Mouse (Mus musculus) erythroblast, embryonic 14.5 days (primary cell): ENCODE measurements around the gene Fbxw4. TPM values are rescaled to one million over a fixed set of nuclear protein-coding genes. Genes with fewer than 3 reads are reported as not detected.

ENCODE experiments used
- H3K27me3 ChIP-seq: 2 replicates; pipeline ENCODE4 v1.6.1; 2012; ENCODE audit warnings: inconsistent platforms; ENCODE audit not compliant: control insufficient read depth
- H3K36me3 ChIP-seq: 2 replicates; pipeline ENCODE4 v1.6.1; 2012; ENCODE audit warnings: mild to moderate bottlenecking, inconsistent platforms; ENCODE audit not compliant: control insufficient read depth
- H3K4me1 ChIP-seq: 2 replicates; pipeline ENCODE4 v1.6.1; 2012; ENCODE audit warnings: inconsistent platforms; ENCODE audit not compliant: control insufficient read depth
- H3K4me3 ChIP-seq: replicated peaks from 2 replicates; pipeline ENCODE3; 2012; ENCODE audit warnings: moderate library complexity, mild to moderate bottlenecking, inconsistent platforms
- H3K9me3 ChIP-seq: 2 replicates; pipeline ENCODE4 v1.6.1; 2012; ENCODE audit warnings: low read length, inconsistent platforms, mixed read lengths; ENCODE audit not compliant: control insufficient read depth
- GATA1 ChIP-seq: IDR thresholded peaks from 2 replicates; pipeline ENCODE4 v1.6.1; 2012; ENCODE audit warnings: low read length, inconsistent platforms, mixed read lengths
- TAL1 ChIP-seq: IDR thresholded peaks from 3 replicates; pipeline ENCODE4 v1.6.1; 2012; ENCODE audit warnings: low read length, inconsistent platforms, mixed read lengths
- polyA plus RNA-seq: library from polyadenylated mRNA; stranded (reverse); fragments of >175 nt; gene quantifications from 2 replicates; pipeline ENCODE4 v1.2.3, GENCODE M21; 2012

The Fbxw4 gene
- polyA plus RNA-seq = 8.5 and 10.9 TPM in 2 replicates

DNA sequence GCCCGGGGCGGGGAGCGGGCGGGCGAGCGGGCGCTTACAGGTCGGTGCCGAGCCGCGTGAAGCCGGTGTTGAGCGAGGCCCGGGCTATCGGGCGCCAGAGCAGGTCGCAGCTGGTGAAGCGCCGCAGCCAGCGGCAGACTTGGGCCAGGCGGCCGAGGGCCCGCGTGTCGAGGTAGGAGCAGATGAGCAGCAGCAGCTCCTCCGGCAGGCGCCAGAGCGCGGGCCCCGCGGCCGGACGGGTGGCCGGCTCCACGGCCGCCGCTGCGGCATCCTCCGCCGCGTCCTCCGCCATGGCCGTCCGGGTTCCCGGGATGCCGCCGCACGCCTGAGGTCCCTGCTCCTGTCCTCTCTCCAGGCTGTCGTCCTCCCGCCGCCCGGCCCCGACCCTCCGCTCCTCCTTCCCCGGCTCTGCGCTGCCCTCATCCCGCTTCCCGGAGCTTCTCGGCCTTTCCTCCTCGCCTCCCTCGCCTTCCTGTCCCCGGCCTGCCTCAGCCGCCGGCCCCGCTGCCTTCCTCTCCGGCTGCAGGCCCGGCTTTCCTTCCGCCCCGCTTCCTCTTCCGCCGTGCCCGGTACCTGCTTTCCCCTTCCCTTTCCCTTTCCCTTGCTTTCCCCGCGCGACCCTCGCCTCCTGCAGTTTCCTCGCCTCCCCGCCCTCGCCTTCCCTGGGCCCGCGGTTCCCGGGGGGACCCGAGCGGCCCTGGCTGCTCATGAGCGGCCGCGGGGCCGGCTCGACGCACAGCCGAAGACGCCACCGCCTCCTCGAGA is at the start of gene Fbxw4:
Gene Fbxw4 (minus strand): TSS at position 575 of the 765 bp plus-strand sequence.
- H3K9me3 ChIP-seq = no peaks in the 10 kb centered on the region
- peak within 1 kb of the TSS; percentile 99 for H3K4me3 ChIP-seq
- H3K36me3 ChIP-seq = peaks cover 17% of the 10 kb centered on the region
- no peaks in the 10 kb centered on the region for H3K27me3 ChIP-seq
- H3K4me1 ChIP-seq = peaks cover 45% of the 10 kb centered on the region
- TF ChIP-seq TAL1 = no peak
- TF ChIP-seq GATA1 = no peak

GRCm38 (mm10) chr19:45708704-45709103 is 48.6 kb upstream of the Fbxw4 start:
- Histone ChIP-seq H3K27me3 (peaks cover 7% of the 10 kb centered on the region), H3K9me3 (no peaks in the 10 kb centered on the region), H3K4me3 (no peak overlapping the region), H3K36me3 (no peaks in the 10 kb centered on the region), H3K4me1 (peaks cover 2% of the 10 kb centered on the region; the same call in 1 of the 2 replicates)
- TF ChIP-seq TAL1 (no peak), GATA1 (no peak)

DNA sequence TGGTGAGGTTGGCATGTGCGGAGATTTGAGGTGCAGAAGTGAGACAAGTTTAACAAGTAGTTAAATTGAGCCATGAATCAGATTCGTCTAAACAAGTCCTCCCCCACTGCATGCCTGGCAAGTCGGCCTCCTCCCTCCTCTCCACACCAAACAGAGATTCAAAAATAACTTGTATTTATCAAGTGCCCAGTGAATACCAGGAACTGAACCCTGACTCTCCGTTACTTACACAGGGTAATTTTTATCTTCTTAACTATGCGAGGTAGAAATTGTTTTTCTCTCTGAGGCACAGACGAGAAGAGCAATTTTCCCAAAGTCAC is 36.1 kb upstream of the Fbxw4 start:
- H3K4me1 ChIP-seq = no peaks in the 10 kb centered on the region; the same call in 1 of the 2 replicates
- no peak for TF ChIP-seq TAL1
- no peak for TF ChIP-seq GATA1
- H3K9me3 ChIP-seq = peaks cover 2% of the 10 kb centered on the region; the same call in 1 of the 2 replicates
- H3K36me3 ChIP-seq = no peaks in the 10 kb centered on the region
- no peak overlapping the region for H3K4me3 ChIP-seq
- peaks cover 29% of the 10 kb centered on the region for H3K27me3 ChIP-seq

- Histone ChIP-seq H3K4me3 (no peak overlapping the region), H3K27me3 (peaks cover 29% of the 10 kb centered on the region), H3K36me3 (no peaks in the 10 kb centered on the region), H3K9me3 (peaks cover 2% of the 10 kb centered on the region; the same call in 1 of the 2 replicates), H3K4me1 (no peaks in the 10 kb centered on the region; the same call in 1 of the 2 replicates)
- TF ChIP-seq TAL1 (no peak), GATA1 (no peak)
Measured at GRCm38 (mm10) chr19:45695496-45696280, 35.6 kb upstream of the Fbxw4 start.

- Histone ChIP-seq H3K27me3 (peaks cover 29% of the 10 kb centered on the region), H3K4me1 (no peaks in the 10 kb centered on the region; the same call in 1 of the 2 replicates), H3K9me3 (peaks cover 2% of the 10 kb centered on the region; the same call in 1 of the 2 replicates), H3K36me3 (no peaks in the 10 kb centered on the region), H3K4me3 (no peak overlapping the region)
- TF ChIP-seq TAL1 (no peak), GATA1 (no peak)
Measured at GRCm38 (mm10) chr19:45694056-45694455, 33.9 kb upstream of the Fbxw4 start.

DNA sequence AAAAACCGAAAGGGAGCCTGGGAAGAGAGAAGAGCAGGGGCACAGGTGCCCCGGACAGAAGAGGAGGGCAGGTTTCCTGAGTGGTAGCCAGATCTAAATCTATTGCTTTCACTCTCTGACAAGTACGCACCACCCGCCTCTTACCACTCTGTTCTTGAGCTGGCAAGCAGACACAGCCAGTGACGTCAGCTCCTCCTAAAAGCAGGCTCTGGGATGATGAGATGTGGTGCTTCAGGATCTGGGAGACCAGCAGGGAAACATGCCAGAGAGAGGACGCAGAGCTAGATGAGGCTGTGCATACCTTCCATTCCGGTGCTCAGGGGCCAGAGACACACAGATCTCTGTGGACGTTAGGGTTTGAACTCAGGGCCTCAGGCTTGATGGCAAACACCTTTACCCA is 32.1 kb upstream of the Fbxw4 start:
- H3K27me3 ChIP-seq = peaks cover 29% of the 10 kb centered on the region

DNA sequence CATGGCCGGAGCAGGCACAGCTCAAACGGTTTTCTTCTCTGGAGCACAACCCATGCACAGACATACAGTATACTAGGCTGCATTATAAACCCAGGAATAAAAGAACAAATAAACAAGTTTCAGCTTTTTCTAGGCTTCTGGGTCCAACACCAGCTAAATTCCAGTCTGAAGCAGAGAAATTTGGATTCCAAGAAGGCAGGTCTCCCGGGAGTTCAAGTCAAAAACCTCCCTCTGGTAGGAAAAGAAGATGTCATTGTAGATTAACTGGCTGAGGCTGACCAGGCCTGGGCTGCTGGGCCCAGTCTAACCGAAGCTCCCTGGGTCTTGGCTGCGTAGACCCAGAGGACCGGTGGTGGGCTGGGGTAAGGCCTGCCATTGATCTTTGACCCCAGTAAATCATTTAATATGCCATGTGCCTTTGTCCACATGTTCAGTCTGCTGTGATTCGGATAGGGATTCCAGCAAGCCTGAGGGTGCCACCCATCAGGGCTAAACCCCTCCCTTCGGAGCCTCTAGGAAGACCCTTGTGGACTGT is 31.0 kb upstream of the Fbxw4 start:
- Histone ChIP-seq H3K27me3 (peaks cover 27% of the 10 kb centered on the region), H3K36me3 (no peaks in the 10 kb centered on the region), H3K4me1 (no peaks in the 10 kb centered on the region; the same call in 1 of the 2 replicates), H3K9me3 (no peaks in the 10 kb centered on the region), H3K4me3 (no peak overlapping the region)
- TF ChIP-seq TAL1 = no peak
- TF ChIP-seq GATA1 = no peak

More for the DNA sequence above, 32.1 kb upstream of the Fbxw4 start:
- no peak for TF ChIP-seq TAL1
- no peak for TF ChIP-seq GATA1
- no peaks in the 10 kb centered on the region; the same call in 1 of the 2 replicates for H3K4me1 ChIP-seq
- no peaks in the 10 kb centered on the region for H3K36me3 ChIP-seq
- no peak overlapping the region for H3K4me3 ChIP-seq
- H3K9me3 ChIP-seq = no peaks in the 10 kb centered on the region

DNA sequence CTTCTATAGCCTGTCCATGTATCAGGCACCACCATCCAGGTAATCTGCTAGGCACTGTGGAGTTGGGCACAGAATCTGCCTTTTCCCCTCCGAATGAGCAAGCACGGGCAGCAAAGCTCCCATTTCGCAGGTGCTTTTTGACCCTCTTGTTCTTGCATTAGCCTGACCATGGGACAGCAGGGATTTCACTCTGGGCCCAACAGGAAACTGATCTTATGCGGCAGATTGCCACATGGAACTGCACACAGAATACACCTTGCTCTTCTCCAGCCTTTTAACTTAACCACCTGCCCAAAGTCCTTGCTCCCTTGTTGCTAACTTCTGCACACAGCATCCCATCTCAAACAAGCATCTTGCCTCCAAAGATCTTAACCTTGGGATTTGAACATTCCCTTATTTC is 26.9 kb upstream of the Fbxw4 start:
- Histone ChIP-seq H3K27me3 (peaks cover 16% of the 10 kb centered on the region), H3K4me1 (no peaks in the 10 kb centered on the region; the same call in 1 of the 2 replicates), H3K9me3 (no peaks in the 10 kb centered on the region), H3K36me3 (no peaks in the 10 kb centered on the region), H3K4me3 (no peak overlapping the region)
- TF ChIP-seq GATA1 (no peak), TAL1 (no peak)

- peaks cover 12% of the 10 kb centered on the region for H3K4me1 ChIP-seq
Measured at GRCm38 (mm10) chr19:45683676-45684075, 23.6 kb upstream of the Fbxw4 start.

More at GRCm38 (mm10) chr19:45683676-45684075, 23.6 kb upstream of the Fbxw4 start:
- H3K9me3 ChIP-seq = no peaks in the 10 kb centered on the region
- peaks cover 29% of the 10 kb centered on the region for H3K27me3 ChIP-seq
- no peak for TF ChIP-seq GATA1
- H3K4me3 ChIP-seq = no peak overlapping the region
- no peaks in the 10 kb centered on the region for H3K36me3 ChIP-seq
